Mouse (Mus musculus): Measurements from ENCODE around the gene Olfr92. TPM values are rescaled to one million over a fixed set of nuclear protein-coding genes. Genes with fewer than 3 reads are reported as not detected.

Gene Olfr92
- polyA plus RNA-seq, 1 experiment from 2014 or later, result not detected

GRCm38 (mm10) chr17:37084632-37085031, 35.3 kb downstream of the Olfr92 start:
- DNase-seq (ENCODE audit: low spot score) (no peak), ATAC-seq (replicated peaks; ENCODE audit: insufficient number of reproducible peaks, low FRiP score, low TSS enrichment, low read depth) (no peak)
- no peak overlapping the region for H3K4me2 ChIP-seq (ENCODE audit: low read depth, low read length)
- no peaks in the 10 kb centered on the region for H3K27me3 ChIP-seq (ENCODE audit: control insufficient read depth, insufficient read depth, low read length)
- H3K4me1 ChIP-seq (ENCODE audit: control insufficient read depth, insufficient read depth, low read length), result no peaks in the 10 kb centered on the region
- H3K27ac ChIP-seq (replicated peaks; ENCODE audit: low read depth, low read length), result no peak overlapping the region
- H3K9me3 ChIP-seq (replicated peaks; ENCODE audit: control insufficient read depth, low read length), result no peaks in the 10 kb centered on the region
- no peak overlapping the region for H3K4me3 ChIP-seq (ENCODE audit: low read depth, low read length)
- 64% methylated on average over 5 of the region's 5 CpGs for WGBS
- no peaks in the 10 kb centered on the region for H3K36me3 ChIP-seq (replicated peaks; ENCODE audit: control insufficient read depth, insufficient read depth, low read depth, low read length)
- no peak overlapping the region for H3K9ac ChIP-seq (replicated peaks; ENCODE audit: low read length)

GRCm38 (mm10) chr17:37083327-37083726, 36.6 kb downstream of the Olfr92 start:
- no peak overlapping the region for H3K9ac ChIP-seq (replicated peaks; ENCODE audit: low read length)
- 7% methylated on average over 7 of the region's 8 CpGs for WGBS
- ATAC-seq (replicated peaks; ENCODE audit: insufficient number of reproducible peaks, low FRiP score, low TSS enrichment, low read depth), result peak; percentile 55; the same call in 1 of the 2 replicates

DNA sequence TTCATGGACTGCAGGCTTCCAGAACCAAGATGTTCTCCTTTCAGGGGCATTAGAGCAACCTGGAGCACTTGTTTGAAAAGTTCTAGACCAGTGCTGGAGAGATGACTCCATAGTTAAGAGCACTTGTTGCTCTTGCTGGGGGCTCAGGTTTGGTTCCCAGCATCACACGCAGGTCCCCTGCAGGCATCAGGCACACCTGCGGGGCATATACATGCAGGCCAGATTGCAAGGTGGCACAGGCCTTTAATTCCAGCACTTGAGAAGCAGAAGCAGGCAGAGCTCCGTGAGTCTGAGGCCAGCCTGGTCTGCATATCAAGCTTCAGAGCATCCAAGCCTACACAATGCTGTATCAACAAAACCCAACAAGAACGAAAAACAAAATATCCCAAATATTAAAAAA, 38.2 kb downstream of the Olfr92 start:
- Histone ChIP-seq H3K36me3 (replicated peaks; ENCODE audit: control insufficient read depth, insufficient read depth, low read depth, low read length) (no peaks in the 10 kb centered on the region), H3K4me1 (ENCODE audit: control insufficient read depth, insufficient read depth, low read length) (no peaks in the 10 kb centered on the region), H3K27ac (replicated peaks; ENCODE audit: low read depth, low read length) (no peak overlapping the region), H3K9ac (replicated peaks; ENCODE audit: low read length) (no peak overlapping the region), H3K27me3 (ENCODE audit: control insufficient read depth, insufficient read depth, low read length) (no peaks in the 10 kb centered on the region), H3K4me3 (ENCODE audit: low read depth, low read length) (no peak overlapping the region), H3K9me3 (replicated peaks; ENCODE audit: control insufficient read depth, low read length) (no peaks in the 10 kb centered on the region), H3K4me2 (ENCODE audit: low read depth, low read length) (no peak overlapping the region)
- ATAC-seq (replicated peaks; ENCODE audit: insufficient number of reproducible peaks, low FRiP score, low TSS enrichment, low read depth) (no peak), DNase-seq (ENCODE audit: low spot score) (no peak)
- 90% methylated on average over 4 of the region's 4 CpGs for WGBS

More at GRCm38 (mm10) chr17:37083327-37083726, 36.6 kb downstream of the Olfr92 start:
- Histone ChIP-seq H3K9me3 (replicated peaks; ENCODE audit: control insufficient read depth, low read length) (no peaks in the 10 kb centered on the region), H3K27ac (replicated peaks; ENCODE audit: low read depth, low read length) (no peak overlapping the region), H3K4me2 (ENCODE audit: low read depth, low read length) (no peak overlapping the region), H3K4me3 (ENCODE audit: low read depth, low read length) (no peak overlapping the region), H3K4me1 (ENCODE audit: control insufficient read depth, insufficient read depth, low read length) (no peaks in the 10 kb centered on the region), H3K27me3 (ENCODE audit: control insufficient read depth, insufficient read depth, low read length) (no peaks in the 10 kb centered on the region), H3K36me3 (replicated peaks; ENCODE audit: control insufficient read depth, insufficient read depth, low read depth, low read length) (no peaks in the 10 kb centered on the region)
- peak; percentile 85 for DNase-seq (ENCODE audit: low spot score)

DNA sequence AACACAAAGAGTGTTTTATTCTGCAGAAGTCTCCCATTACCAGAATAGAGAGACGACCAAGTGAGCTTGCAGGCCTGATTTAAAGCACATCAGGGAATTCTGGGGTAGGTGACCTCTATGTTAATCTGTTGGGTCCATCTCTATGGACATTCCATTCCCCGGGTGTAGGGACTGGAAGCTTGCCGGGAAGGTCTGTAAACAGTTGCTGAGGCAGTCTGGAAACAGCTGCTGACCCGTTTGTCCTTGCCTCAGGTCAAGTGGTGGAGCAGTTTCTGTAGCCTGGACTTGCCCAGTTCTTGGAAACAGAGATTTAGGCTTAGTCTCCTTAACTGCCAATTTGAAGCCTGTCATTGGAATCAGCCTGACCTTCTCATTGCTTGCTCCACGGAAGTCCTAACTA, 39.8 kb downstream of the Olfr92 start:
- Histone ChIP-seq H3K27ac (replicated peaks; ENCODE audit: low read depth, low read length) (no peak overlapping the region), H3K4me1 (ENCODE audit: control insufficient read depth, insufficient read depth, low read length) (no peaks in the 10 kb centered on the region), H3K36me3 (replicated peaks; ENCODE audit: control insufficient read depth, insufficient read depth, low read depth, low read length) (no peaks in the 10 kb centered on the region), H3K9me3 (replicated peaks; ENCODE audit: control insufficient read depth, low read length) (no peaks in the 10 kb centered on the region), H3K4me3 (ENCODE audit: low read depth, low read length) (no peak overlapping the region), H3K9ac (replicated peaks; ENCODE audit: low read length) (no peak overlapping the region), H3K27me3 (ENCODE audit: control insufficient read depth, insufficient read depth, low read length) (no peaks in the 10 kb centered on the region), H3K4me2 (ENCODE audit: low read depth, low read length) (no peak overlapping the region)
- DNase-seq (ENCODE audit: low spot score), result no peak
- 9% methylated on average over 5 of the region's 5 CpGs for whole genome bisulfite sequencing
- no peak for ATAC-seq (replicated peaks; ENCODE audit: insufficient number of reproducible peaks, low FRiP score, low TSS enrichment, low read depth)

GRCm38 (mm10) chr17:37078990-37079389, 40.9 kb downstream of the Olfr92 start:
- DNase-seq (ENCODE audit: low spot score), result peak; percentile 23
- WGBS, result 9% methylated on average over 2 of the region's 2 CpGs
- no peak overlapping the region for H3K27ac ChIP-seq (replicated peaks; ENCODE audit: low read depth, low read length)

DNA sequence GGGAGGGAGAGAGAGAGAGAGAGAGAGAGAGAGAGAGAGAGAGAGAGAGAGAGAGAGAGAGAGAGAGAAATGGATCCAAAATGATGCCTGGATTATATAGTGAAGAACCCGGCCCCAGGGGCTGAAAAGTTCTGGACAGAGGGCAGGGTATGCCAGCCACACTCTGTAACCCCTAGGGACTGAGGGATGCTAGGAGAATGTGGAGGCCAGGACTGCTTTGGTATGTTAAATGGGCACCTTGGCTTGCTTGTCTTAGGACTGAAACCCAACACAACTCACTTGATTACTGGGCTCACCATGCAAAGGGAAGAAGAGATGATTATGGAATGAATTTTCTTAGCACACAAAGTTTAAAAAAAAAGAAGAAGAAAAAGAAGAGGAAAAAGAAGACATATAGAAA, 41.7 kb downstream of the Olfr92 start:
- WGBS, result 8% methylated on average over 1 of the region's 1 CpGs
- ATAC-seq (replicated peaks; ENCODE audit: insufficient number of reproducible peaks, low FRiP score, low TSS enrichment, low read depth), result no peak

More at GRCm38 (mm10) chr17:37078990-37079389, 40.9 kb downstream of the Olfr92 start:
- H3K4me1 ChIP-seq (ENCODE audit: control insufficient read depth, insufficient read depth, low read length), result no peaks in the 10 kb centered on the region
- no peak for ATAC-seq (replicated peaks; ENCODE audit: insufficient number of reproducible peaks, low FRiP score, low TSS enrichment, low read depth)
- H3K9me3 ChIP-seq (replicated peaks; ENCODE audit: control insufficient read depth, low read length), result no peaks in the 10 kb centered on the region
- H3K27me3 ChIP-seq (ENCODE audit: control insufficient read depth, insufficient read depth, low read length), result no peaks in the 10 kb centered on the region
- no peak overlapping the region for H3K9ac ChIP-seq (replicated peaks; ENCODE audit: low read length)
- H3K4me3 ChIP-seq (ENCODE audit: low read depth, low read length), result no peak overlapping the region
- H3K36me3 ChIP-seq (replicated peaks; ENCODE audit: control insufficient read depth, insufficient read depth, low read depth, low read length), result peaks cover 2% of the 10 kb centered on the region; the same call in 1 of the 2 replicates
- H3K4me2 ChIP-seq (ENCODE audit: low read depth, low read length), result no peak overlapping the region

DNA sequence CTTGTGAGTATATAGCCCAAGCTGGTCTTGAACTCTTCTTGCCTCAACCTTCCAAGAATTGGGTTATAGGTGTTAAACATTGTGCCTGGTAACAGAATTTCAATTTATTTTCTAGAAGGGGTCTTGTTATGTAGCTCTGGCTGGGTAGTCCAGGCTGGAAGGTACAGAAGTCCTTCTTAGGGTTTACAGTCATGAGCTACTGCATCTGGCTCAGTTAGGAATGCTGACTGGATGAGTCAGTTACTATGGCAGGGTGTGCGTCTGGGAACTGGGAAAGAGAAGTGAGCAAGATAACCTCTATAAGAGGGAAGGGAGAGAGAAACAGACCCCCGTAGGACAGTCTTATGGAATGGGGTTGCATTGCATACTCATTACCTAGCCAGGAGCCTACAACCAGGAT, 44.1 kb downstream of the Olfr92 start:
- H3K27ac ChIP-seq (replicated peaks; ENCODE audit: low read depth, low read length), result no peak overlapping the region
- H3K4me2 ChIP-seq (ENCODE audit: low read depth, low read length), result no peak overlapping the region
- H3K27me3 ChIP-seq (ENCODE audit: control insufficient read depth, insufficient read depth, low read length), result no peaks in the 10 kb centered on the region
- H3K9me3 ChIP-seq (replicated peaks; ENCODE audit: control insufficient read depth, low read length), result no peaks in the 10 kb centered on the region
- no peak overlapping the region for H3K4me3 ChIP-seq (ENCODE audit: low read depth, low read length)
- H3K36me3 ChIP-seq (replicated peaks; ENCODE audit: control insufficient read depth, insufficient read depth, low read depth, low read length), result peaks cover 6% of the 10 kb centered on the region
- no peaks in the 10 kb centered on the region for H3K4me1 ChIP-seq (ENCODE audit: control insufficient read depth, insufficient read depth, low read length)
- H3K9ac ChIP-seq (replicated peaks; ENCODE audit: low read length), result no peak overlapping the region
- 89% methylated on average over 2 of the region's 2 CpGs for WGBS
- ATAC-seq (replicated peaks; ENCODE audit: insufficient number of reproducible peaks, low FRiP score, low TSS enrichment, low read depth) (no peak), DNase-seq (ENCODE audit: low spot score) (no peak)

More for the DNA sequence above, 41.7 kb downstream of the Olfr92 start:
- no peak for DNase-seq (ENCODE audit: low spot score)
- H3K4me3 ChIP-seq (ENCODE audit: low read depth, low read length), result no peak overlapping the region
- H3K4me2 ChIP-seq (ENCODE audit: low read depth, low read length), result no peak overlapping the region
- H3K9ac ChIP-seq (replicated peaks; ENCODE audit: low read length), result no peak overlapping the region
- H3K27ac ChIP-seq (replicated peaks; ENCODE audit: low read depth, low read length), result no peak overlapping the region
- peaks cover 3% of the 10 kb centered on the region; the same call in 1 of the 2 replicates for H3K36me3 ChIP-seq (replicated peaks; ENCODE audit: control insufficient read depth, insufficient read depth, low read depth, low read length)
- no peaks in the 10 kb centered on the region for H3K9me3 ChIP-seq (replicated peaks; ENCODE audit: control insufficient read depth, low read length)
- H3K27me3 ChIP-seq (ENCODE audit: control insufficient read depth, insufficient read depth, low read length), result no peaks in the 10 kb centered on the region
- H3K4me1 ChIP-seq (ENCODE audit: control insufficient read depth, insufficient read depth, low read length), result no peaks in the 10 kb centered on the region

- H3K36me3 ChIP-seq (replicated peaks; ENCODE audit: control insufficient read depth, insufficient read depth, low read depth, low read length), result peaks cover 6% of the 10 kb centered on the region
- DNase-seq (ENCODE audit: low spot score), result no peak
- H3K9ac ChIP-seq (replicated peaks; ENCODE audit: low read length), result no peak overlapping the region
- WGBS, result 89% methylated on average over 6 of the region's 6 CpGs
- H3K4me2 ChIP-seq (ENCODE audit: low read depth, low read length), result no peak overlapping the region
- H3K9me3 ChIP-seq (replicated peaks; ENCODE audit: control insufficient read depth, low read length), result no peaks in the 10 kb centered on the region
- no peak overlapping the region for H3K27ac ChIP-seq (replicated peaks; ENCODE audit: low read depth, low read length)
- no peaks in the 10 kb centered on the region for H3K4me1 ChIP-seq (ENCODE audit: control insufficient read depth, insufficient read depth, low read length)
- no peaks in the 10 kb centered on the region for H3K27me3 ChIP-seq (ENCODE audit: control insufficient read depth, insufficient read depth, low read length)
- no peak overlapping the region for H3K4me3 ChIP-seq (ENCODE audit: low read depth, low read length)
- ATAC-seq (replicated peaks; ENCODE audit: insufficient number of reproducible peaks, low FRiP score, low TSS enrichment, low read depth), result no peak
Observed at GRCm38 (mm10) chr17:37075181-37075580, 44.7 kb downstream of the Olfr92 start.
